Mouse (Mus musculus): Measurements from ENCODE around the gene Bmp10.

- TF ChIP-seq UBTF (IDR thresholded peaks at IDR 0.05; ENCODE audit: borderline replicate concordance, insufficient read depth, low read depth, low read length) = no peak
- no peak for TF ChIP-seq CTCF (IDR thresholded peaks at IDR 0.05 in 2 of 3, conservative IDR thresholded peaks at IDR 0.05 in 1 of 3; ENCODE audit: control insufficient read depth in 1 of 3, insufficient read depth in 1 of 3, low read depth in 2 of 3, low read length in 3 of 3, poor library complexity in 1 of 3, severe bottlenecking in 1 of 3)
- no peak for TF ChIP-seq ZNF384 (IDR thresholded peaks at IDR 0.05; ENCODE audit: low read depth, low read length)
- TF ChIP-seq POLR2A (IDR thresholded peaks at IDR 0.05; ENCODE audit: control insufficient read depth in 1 of 2, insufficient read depth in 1 of 2, low read depth in 1 of 2, low read length in 2 of 2, poor library complexity in 1 of 2) = no peak
- no peak for TF ChIP-seq USF1 (IDR thresholded peaks at IDR 0.05; ENCODE audit: low read depth, low read length)
- no peak for TF ChIP-seq CHD2 (IDR thresholded peaks at IDR 0.05; ENCODE audit: low read length)
- TF ChIP-seq ZMIZ1 (IDR thresholded peaks at IDR 0.05; ENCODE audit: low read depth, low read length) = no peak
Observed at GRCm38 (mm10) chr6:87445222-87445621, 16.4 kb downstream of the Bmp10 start.

All from MEL (cell line).